Mouse (Mus musculus) monocyte, adult 2 months (primary cell): ENCODE results near the gene Asic2.
A peak's percentile ranks its signal among the peaks of the same experiment; 100 is the strongest.

Experiments used
- DNase-seq, 2 experiments: peaks; one replicate each; pipeline ENCODE4 v3.0.0; 2022; ENCODE audit warnings: low spot score in 2 of 2, low read depth in 1 of 2

Gene Asic2

GRCm38 (mm10) chr11:81964561-81964960, 3.7 kb downstream of the Asic2 start:
- DNase-seq: no peak

GRCm38 (mm10) chr11:81954398-81954797, 13.9 kb downstream of the Asic2 start:
- no peak for DNase-seq

- no peak for DNase-seq
These were observed 20.2 kb downstream of the Asic2 start for GRCm38 (mm10) chr11:81948021-81948420.

GRCm38 (mm10) chr11:81942167-81942566, 26.1 kb downstream of the Asic2 start:
- no peak for DNase-seq

- DNase-seq: peak in 1 of 2 experiments; percentile 2
These were observed 27.3 kb downstream of the Asic2 start for GRCm38 (mm10) chr11:81940988-81941387.

- no peak for DNase-seq
These were observed 30.7 kb downstream of the Asic2 start for GRCm38 (mm10) chr11:81937516-81937915.

GRCm38 (mm10) chr11:81926393-81926792, 41.9 kb downstream of the Asic2 start:
- no peak for DNase-seq

GRCm38 (mm10) chr11:81923626-81924025, 44.6 kb downstream of the Asic2 start:
- no peak for DNase-seq

- no peak for DNase-seq
These were observed 45.2 kb downstream of the Asic2 start for GRCm38 (mm10) chr11:81923096-81923495.

GRCm38 (mm10) chr11:81915501-81915900, 52.8 kb downstream of the Asic2 start:
- DNase-seq: no peak

GRCm38 (mm10) chr11:81913071-81913470, 55.2 kb downstream of the Asic2 start:
- DNase-seq: no peak

GRCm38 (mm10) chr11:81909397-81909894, 58.8 kb downstream of the Asic2 start:
- no peak for DNase-seq

- DNase-seq: no peak
These were observed 59.5 kb downstream of the Asic2 start for GRCm38 (mm10) chr11:81908760-81909159.

- DNase-seq: no peak
These were observed 65.9 kb downstream of the Asic2 start for GRCm38 (mm10) chr11:81902318-81902717.

GRCm38 (mm10) chr11:81897547-81898354, 70.5 kb downstream of the Asic2 start:
- no peak for DNase-seq

GRCm38 (mm10) chr11:81896511-81896910, 71.7 kb downstream of the Asic2 start:
- no peak for DNase-seq

- no peak for DNase-seq
These were observed 96.6 kb downstream of the Asic2 start for GRCm38 (mm10) chr11:81871506-81872213.

- DNase-seq: no peak
These were observed 102.4 kb downstream of the Asic2 start for GRCm38 (mm10) chr11:81865661-81866382.

- DNase-seq: no peak
These were observed 107.8 kb downstream of the Asic2 start, which contains the start of gene 5530401A14Rik for GRCm38 (mm10) chr11:81860250-81860972. Gene 5530401A14Rik (plus strand): TSS chr11:81860673.

- no peak for DNase-seq
These were observed 120.3 kb downstream of the Asic2 start for GRCm38 (mm10) chr11:81847773-81848490.
